Mouse (Mus musculus): ENCODE measurements around the gene AI481877.

- TF ChIP-seq CTCF (IDR thresholded peaks at IDR 0.05) = no peak
- TF ChIP-seq EP300 (IDR thresholded peaks at IDR 0.05) = no peak
These were observed 13.7 kb downstream of the AI481877 start for GRCm38 (mm10) chr4:59125053-59125452.

Data from lung, postnatal 0 days (tissue).